Mouse (Mus musculus): Measurements from ENCODE around the gene Stxbp5.
"Not testable (repeated sequence)": the region's sequence is repeated elsewhere in the genome, so short reads cannot be mapped to it uniquely, and the experiment has no call there.

DNA sequence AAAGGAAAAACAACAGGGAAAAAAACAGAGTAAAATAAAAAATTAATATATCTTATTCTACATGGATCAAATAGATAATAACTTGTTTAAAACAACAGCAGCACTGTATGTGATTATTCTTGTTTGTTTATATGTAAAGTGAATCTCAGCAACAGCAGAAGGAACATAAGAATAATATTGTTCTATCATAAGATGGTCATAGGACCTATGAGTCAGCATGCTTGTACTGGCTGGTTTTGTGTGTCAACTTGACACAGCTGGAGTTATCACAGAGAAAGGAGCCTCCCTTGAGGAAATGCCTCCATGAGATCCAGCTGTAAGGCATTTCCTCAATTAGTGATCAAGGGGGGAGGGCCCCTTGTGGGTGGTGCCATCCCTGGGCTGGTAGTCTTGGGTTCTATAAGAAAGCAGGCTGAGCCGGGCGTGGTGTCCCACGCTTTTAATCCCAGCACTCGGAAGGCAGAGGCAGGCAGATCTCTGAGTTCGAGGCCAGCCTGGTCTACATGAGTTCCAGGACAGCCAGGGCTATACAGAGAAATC lies 19.0 kb downstream of the Stxbp5 start:
- TF ChIP-seq CTCF (IDR thresholded peaks at IDR 0.05; ENCODE audit: borderline replicate concordance, extremely low read depth, insufficient read depth, insufficient read length); POLR2A (IDR thresholded peaks at IDR 0.05; ENCODE audit: borderline replicate concordance, extremely low read depth, insufficient read depth, insufficient read length, poor library complexity, severe bottlenecking): not testable (repeated sequence)
